Mouse (Mus musculus) CH12.LX (cell line): ENCODE measurements around the gene Foxa3. TPM values are rescaled to one million over a fixed set of nuclear protein-coding genes. Genes with fewer than 3 reads are reported as not detected.

Experiments used
- DNase-seq: peaks from one replicate; pipeline ENCODE4 v3.0.0-alpha.2; 2013; ENCODE audit errors: extremely low read depth
- H3K27ac ChIP-seq: 2 replicates; pipeline ENCODE4 v1.5.1; 2012; ENCODE audit warnings: low read depth, mild to moderate bottlenecking, control low read depth, moderate library complexity; ENCODE audit not compliant: insufficient read depth
- H3K27me3 ChIP-seq: replicated peaks from 2 replicates; pipeline ENCODE3; 2012; ENCODE audit warnings: inconsistent platforms
- H3K36me3 ChIP-seq, 2 experiments: replicated peaks in 1 of 2; 2 replicates each; pipeline versions ENCODE3 to v1.6.1; 2012; ENCODE audit warnings: inconsistent platforms in 1 of 2, low read length in 1 of 2, mild to moderate bottlenecking in 1 of 2, mixed read lengths in 1 of 2, moderate library complexity in 1 of 2; ENCODE audit not compliant: control insufficient read depth in 1 of 2, insufficient read depth in 1 of 2
- H3K4me1 ChIP-seq, 2 experiments: 2 replicates each; pipeline ENCODE4 v1.6.1; 2012; ENCODE audit warnings: inconsistent platforms in 1 of 2, moderate library complexity in 1 of 2; ENCODE audit not compliant: insufficient read depth in 2 of 2, control insufficient read depth in 1 of 2
- H3K4me2 ChIP-seq: 2 replicates; pipeline ENCODE4 v1.6.1; 2012; ENCODE audit warnings: low read depth, mild to moderate bottlenecking, control low read depth; ENCODE audit not compliant: poor library complexity, insufficient read depth, severe bottlenecking
- H3K4me3 ChIP-seq, 3 experiments: fragments of 150-350 bp in 1 of 3; sonication (generic) in 1 of 3; replicated peaks in 1 of 3; 2 replicates each; pipeline versions ENCODE3 to v1.5.1; 2011 to 2012; ENCODE audit warnings: low read depth in 2 of 3, low read length in 2 of 3, mild to moderate bottlenecking in 2 of 3, moderate library complexity in 2 of 3, control low read depth in 1 of 3, improper control_type of control experiment in 1 of 3, inconsistent platforms in 1 of 3, mixed read lengths in 1 of 3; ENCODE audit not compliant: poor library complexity in 1 of 3
- H3K79me2 ChIP-seq: replicated peaks from 2 replicates; pipeline ENCODE4 v1.6.1; 2012; ENCODE audit warnings: mild to moderate bottlenecking, moderate library complexity; ENCODE audit not compliant: control insufficient read depth, poor library complexity, insufficient read depth, severe bottlenecking; ENCODE audit errors: extremely low read depth
- H3K9ac ChIP-seq: 2 replicates; pipeline ENCODE4 v1.6.1; 2012; ENCODE audit warnings: low read depth, mild to moderate bottlenecking, control low read depth, moderate library complexity; ENCODE audit not compliant: insufficient read depth
- H3K9me3 ChIP-seq: replicated peaks from 2 replicates; pipeline ENCODE3; 2012; ENCODE audit warnings: low read length, inconsistent platforms, mixed read lengths
- CTCF ChIP-seq, 2 experiments: IDR thresholded peaks in 1 of 2; conservative IDR thresholded peaks in 1 of 2; 2 replicates each; pipeline ENCODE4 v1.5.1; 2011 to 2012; ENCODE audit warnings: low read depth in 2 of 2, low read length in 2 of 2, improper control_type of control experiment in 1 of 2, inconsistent platforms in 1 of 2, mild to moderate bottlenecking in 1 of 2, moderate library complexity in 1 of 2
- ELF1 ChIP-seq: IDR thresholded peaks from 2 replicates; pipeline ENCODE4 v1.6.1; 2014; ENCODE audit warnings: low read depth, mild to moderate bottlenecking, inconsistent platforms, low read length, improper control_type of control experiment
- EP300 ChIP-seq: IDR thresholded peaks from 2 replicates; pipeline ENCODE4 v1.6.1; 2011; ENCODE audit warnings: low read length, improper control_type of control experiment
- ETS1 ChIP-seq: conservative IDR thresholded peaks from 2 replicates; pipeline ENCODE4 v1.6.1; 2012; ENCODE audit warnings: low read depth, mild to moderate bottlenecking, inconsistent platforms, low read length, improper control_type of control experiment, moderate library complexity
- JUND ChIP-seq: conservative IDR thresholded peaks from 2 replicates; pipeline ENCODE4 v1.6.1; 2011; ENCODE audit warnings: low read depth, low read length, improper control_type of control experiment
- NELFE ChIP-seq: IDR thresholded peaks from 2 replicates; pipeline ENCODE4 v1.6.1; 2011; ENCODE audit warnings: low read depth, low read length, improper control_type of control experiment
- PAX5 ChIP-seq: IDR thresholded peaks from 2 replicates; pipeline ENCODE4 v1.6.1; 2012; ENCODE audit warnings: low read length, inconsistent platforms, mixed read lengths
- POLR2AphosphoS2 ChIP-seq: IDR thresholded peaks from 2 replicates; pipeline ENCODE4 v1.6.1; 2011; ENCODE audit warnings: low read depth, low read length, improper control_type of control experiment
- RAD21 ChIP-seq: IDR thresholded peaks from 2 replicates; pipeline ENCODE4 v1.6.1; 2011; ENCODE audit warnings: low read depth, mild to moderate bottlenecking, low read length, improper control_type of control experiment, moderate library complexity
- RCOR1 ChIP-seq: conservative IDR thresholded peaks from 2 replicates; pipeline ENCODE4 v1.6.1; 2012; ENCODE audit warnings: low read depth, mild to moderate bottlenecking, inconsistent platforms, low read length, improper control_type of control experiment
- SMC3 ChIP-seq: IDR thresholded peaks from 2 replicates; pipeline ENCODE4 v1.6.1; 2011; ENCODE audit warnings: low read depth, low read length, improper control_type of control experiment
- TBP ChIP-seq: conservative IDR thresholded peaks from 2 replicates; pipeline ENCODE4 v1.6.1; 2011; ENCODE audit warnings: low read depth, low read length, improper control_type of control experiment
- TCF12 ChIP-seq: IDR thresholded peaks from 2 replicates; pipeline ENCODE4 v1.6.1; 2014; ENCODE audit warnings: low read depth, mild to moderate bottlenecking, inconsistent platforms, low read length, improper control_type of control experiment
- USF1 ChIP-seq: IDR thresholded peaks from 2 replicates; pipeline ENCODE4 v1.6.1; 2014; ENCODE audit warnings: low read depth, mild to moderate bottlenecking, inconsistent platforms, low read length, improper control_type of control experiment
- ZC3H11A ChIP-seq: IDR thresholded peaks from 2 replicates; pipeline ENCODE4 v1.6.1; 2012; ENCODE audit warnings: low read depth, mild to moderate bottlenecking, inconsistent platforms, low read length, improper control_type of control experiment
- dilution Hi-C: fragments of 300-500 bp; cut with MboI; formaldehyde crosslinking; loops from 2 replicates; pipeline ENCODE4 v1.14.3; 2020; ENCODE audit warnings: low sequenced_read_pairs; ENCODE audit not compliant: extremely low pct_unique_long_range_greater_than_20kb, extremely low pct_ligation_motif_present
- in situ Hi-C: fragments of 300-500 bp; cut with MboI; formaldehyde crosslinking; loops from 3 replicates; pipeline ENCODE4 v1.14.3; 2019; ENCODE audit warnings: low sequenced_read_pairs, low pct_ligation_motif_present, low pct_unique_long_range_greater_than_20kb, mixed read lengths
- polyA plus RNA-seq: library from polyadenylated mRNA; unstranded; fragments of >175 nt; gene quantifications from 2 replicates; pipeline ENCODE4 v1.2.1, GENCODE M21; 2012; ENCODE audit warnings: low read depth; ENCODE audit not compliant: insufficient read length
- total RNA-seq, 2 experiments: library from RNA; depleted of rRNA; stranded (reverse); fragments of 300-350 nt in 1 of 2; fragments of >200 nt in 1 of 2; gene quantifications; 2 replicates each; pipeline ENCODE4 v1.2.3; 2012 to 2014

The Foxa3 gene
- total and polyA plus RNA-seq, 3 experiments = 0.08 TPM; not detected in 2

- peaks cover 11% of the 10 kb centered on the region for H3K79me2 ChIP-seq
- TF ChIP-seq NELFE = no peak
- no peak for TF ChIP-seq JUND
- no peak for TF ChIP-seq USF1
- TF ChIP-seq POLR2AphosphoS2 = no peak
- no peak for TF ChIP-seq CTCF (conservative IDR thresholded peaks at IDR 0.05 in 1 of 2, IDR thresholded peaks at IDR 0.05 in 1 of 2; ENCODE audit: low read depth in 2 of 2, low read length in 2 of 2)
- no peak overlapping the region for H3K4me2 ChIP-seq
- dilution Hi-C loops (no loop called here), in situ Hi-C loops (no loop called here)
- H3K4me1 ChIP-seq = peaks cover 7 to 11% of the 10 kb centered on the region in 2 experiments
- no peak for DNase-seq
- H3K27ac ChIP-seq = no peak overlapping the region
- peaks cover 74 to 84% of the 10 kb centered on the region in 2 experiments for H3K36me3 ChIP-seq
- H3K9me3 ChIP-seq = no peaks in the 10 kb centered on the region
- H3K9ac ChIP-seq = no peak overlapping the region
- H3K27me3 ChIP-seq = no peaks in the 10 kb centered on the region
- no peak overlapping the region for H3K4me3 ChIP-seq
Observed at GRCm38 (mm10) chr7:19031641-19032040, 8.3 kb upstream of the Foxa3 start.

- no peak overlapping the region for H3K4me2 ChIP-seq
- no peaks in the 10 kb centered on the region for H3K27me3 ChIP-seq
- in situ Hi-C loops = loop anchor here (10.0 kb wide), 1 partner anchor 134 kb away; no protein-coding TSS in a partner anchor
- TF ChIP-seq SMC3 (peak; percentile 68), ZC3H11A (no peak), ETS1 (no peak), RAD21 (peak; percentile 54), CTCF (conservative IDR thresholded peaks at IDR 0.05 in 1 of 2, IDR thresholded peaks at IDR 0.05 in 1 of 2; ENCODE audit: low read depth in 2 of 2, low read length in 2 of 2) (peak; percentile 52 to 79), EP300 (no peak)
- TF ChIP-seq, all 38 proteins: peak for 3
- Histone ChIP-seq H3K79me2 (peaks cover 33% of the 10 kb centered on the region), H3K36me3 (peaks cover 52 to 62% of the 10 kb centered on the region in 2 experiments), H3K4me3 (no peak overlapping the region), H3K9me3 (no peaks in the 10 kb centered on the region), H3K9ac (no peak overlapping the region), H3K4me1 (peaks cover 15 to 25% of the 10 kb centered on the region in 2 experiments), H3K27ac (no peak overlapping the region)
- dilution Hi-C loops = no loop called here
- DNase-seq = peak; percentile 69
Observed at GRCm38 (mm10) chr7:19029084-19029653, 5.8 kb upstream of the Foxa3 start.

- Histone ChIP-seq H3K4me1 (peaks cover 17 to 33% of the 10 kb centered on the region in 2 experiments), H3K4me3 (no peak overlapping the region), H3K79me2 (peaks cover 33% of the 10 kb centered on the region), H3K36me3 (peaks cover 46 to 53% of the 10 kb centered on the region in 2 experiments), H3K9ac (no peak overlapping the region), H3K27ac (no peak overlapping the region), H3K4me2 (no peak overlapping the region), H3K9me3 (no peaks in the 10 kb centered on the region), H3K27me3 (peaks cover 7% of the 10 kb centered on the region)
- dilution Hi-C loops = no loop called here
- TF ChIP-seq ETS1 (no peak), TBP (no peak), ELF1 (no peak), TCF12 (no peak), RCOR1 (no peak), JUND (0 out of 2 replicates have a peak, but pooled peaks have one; percentile 11), PAX5 (no peak)
- DNase-seq = peak; percentile 21
- in situ Hi-C loops = loop anchor here (10.0 kb wide), 1 partner anchor 133 kb away; no protein-coding TSS in a partner anchor
Observed at GRCm38 (mm10) chr7:19028067-19028466, 4.7 kb upstream of the Foxa3 start.
